17 mouse cellular contexts compared by ENCODE assay signal in genomic region chr6:117163486-117163885, GRCm38 (mm10).
"Had no signal": no experiment of that assay in that cellular context is flagged by ENCODE, and none has a peak within 500 bp of the region (broad histone marks: within the 10 kb centered on the region; RNA-seq: fewer than 3 reads in every experiment).

No protein-coding gene starts in this region.

- H3K9ac ChIP-seq: liver, embryonic 13.5 days; neural tube, embryonic 12.5 days; neural tube, embryonic 15.5 days had no signal

- H3K4me1 ChIP-seq: liver, embryonic 13.5 days had no signal

- H3K27ac ChIP-seq: liver, embryonic 13.5 days; neural tube, embryonic 12.5 days; neural tube, embryonic 15.5 days; stomach, postnatal 0 days had no signal

- H3K4me2 ChIP-seq: liver, embryonic 13.5 days; neural tube, embryonic 12.5 days; neural tube, embryonic 15.5 days had no signal

- H3K36me3 ChIP-seq: liver, embryonic 13.5 days; neural tube, embryonic 12.5 days; neural tube, embryonic 15.5 days had no signal

- H3K4me3 ChIP-seq: liver, embryonic 13.5 days; neural tube, embryonic 12.5 days; neural tube, embryonic 15.5 days had no signal

- H3K9me3 ChIP-seq: liver, embryonic 13.5 days; neural tube, embryonic 12.5 days; neural tube, embryonic 15.5 days had no signal

- DNase-seq: kidney, adult 2 months; kidney, postnatal 10 days; kidney, postnatal 4 days; liver, embryonic 13.5 days; lung, adult 2 months; lung, postnatal 14 days; lung, postnatal 4 days; midbrain, embryonic 14.5 days; right cerebral cortex, adult 18-20 months; right cerebral cortex, postnatal 14 days; right cerebral cortex, postnatal 4 days; thymus, adult 2 months; thymus, postnatal 14 days; thymus, postnatal 4 days had no signal
